Mouse (Mus musculus): ENCODE data around the gene Bend4. TPM values are rescaled to one million over a fixed set of nuclear protein-coding genes. Genes with fewer than 3 reads are reported as not detected.
A peak's percentile ranks its signal among the peaks of the same experiment; 100 is the strongest.

Gene Bend4
- total RNA-seq (2021), result 10 to 100 TPM; 10.8 to 11.2 TPM

DNA sequence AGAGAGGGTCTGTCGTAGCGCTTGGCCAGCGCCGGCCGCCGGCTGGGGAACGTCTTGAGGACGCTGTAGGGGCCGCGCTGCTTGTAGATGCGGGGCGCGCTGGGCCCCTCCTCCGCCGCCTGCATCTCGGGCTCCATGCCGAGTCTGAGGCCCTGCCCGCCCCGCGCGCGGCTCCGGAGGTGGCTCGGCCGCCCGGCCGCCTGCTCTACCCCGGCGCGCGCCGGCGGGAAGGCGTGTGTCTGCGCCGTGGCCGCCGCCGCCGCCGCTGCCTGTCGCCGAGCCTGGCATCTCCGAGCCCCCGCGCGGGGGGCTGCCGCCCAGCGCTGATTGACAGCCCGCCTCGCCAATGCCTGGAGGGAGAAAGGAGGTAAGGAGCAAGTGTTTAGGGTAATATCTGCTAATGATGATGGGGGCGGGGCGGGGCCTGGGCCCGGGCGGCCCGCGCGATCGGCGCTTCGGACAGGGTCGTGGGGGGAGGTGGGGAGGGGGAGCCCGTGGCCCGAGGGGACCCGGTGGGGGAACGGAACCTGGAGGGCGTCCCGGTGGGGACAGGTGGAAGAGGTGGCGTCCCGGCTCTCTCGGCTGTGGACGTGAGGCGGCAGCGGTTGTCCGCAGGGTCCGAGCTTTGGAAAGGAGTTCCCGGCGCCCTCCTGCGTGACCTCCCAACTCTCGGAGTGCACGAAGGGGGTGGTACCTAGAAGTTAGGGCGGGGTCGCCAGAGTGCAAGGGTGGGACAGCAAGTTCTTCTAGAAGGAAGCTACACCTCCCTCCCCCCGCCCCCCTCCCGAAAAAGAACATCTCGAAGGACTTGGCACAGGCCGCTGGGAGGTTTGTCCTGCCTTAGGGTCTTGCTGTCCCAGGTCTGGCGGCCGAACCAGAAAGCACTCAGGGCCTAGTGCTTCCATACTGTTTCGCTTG lies at the start of gene Bend4:
TSS of gene Bend4 (minus strand) at position 868 of the 918 bp plus-strand sequence.
- DNase-seq (ENCODE audit: extremely low spot score in 1 of 2, low spot score in 2 of 2), result peak; percentile 73 to 83
- intact Hi-C loops (cut with DNase I), result no loop called here

DNA sequence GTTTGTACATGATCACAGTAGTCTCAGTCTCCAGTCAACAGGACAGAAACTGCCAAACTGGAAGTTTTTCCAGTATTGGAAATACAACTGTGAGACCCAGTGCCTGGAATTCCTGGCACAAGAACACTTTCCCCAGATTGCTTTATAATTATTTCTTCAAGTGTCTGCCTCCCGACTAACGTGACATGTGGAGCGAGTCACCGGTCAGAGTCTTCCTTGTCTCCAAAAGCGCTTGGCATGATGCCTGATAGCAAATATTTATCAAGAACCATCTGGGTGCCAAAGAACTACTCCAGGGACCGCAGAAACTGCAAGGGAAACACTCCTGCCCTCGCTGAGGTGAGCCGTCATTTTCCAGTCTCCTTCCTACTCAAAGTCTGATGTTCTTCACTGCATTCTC lies 45.6 kb upstream of the Bend4 start:
- intact Hi-C loops (cut with DNase I), result no loop called here
- no peak for DNase-seq (ENCODE audit: extremely low spot score in 1 of 2, low spot score in 2 of 2)

DNA sequence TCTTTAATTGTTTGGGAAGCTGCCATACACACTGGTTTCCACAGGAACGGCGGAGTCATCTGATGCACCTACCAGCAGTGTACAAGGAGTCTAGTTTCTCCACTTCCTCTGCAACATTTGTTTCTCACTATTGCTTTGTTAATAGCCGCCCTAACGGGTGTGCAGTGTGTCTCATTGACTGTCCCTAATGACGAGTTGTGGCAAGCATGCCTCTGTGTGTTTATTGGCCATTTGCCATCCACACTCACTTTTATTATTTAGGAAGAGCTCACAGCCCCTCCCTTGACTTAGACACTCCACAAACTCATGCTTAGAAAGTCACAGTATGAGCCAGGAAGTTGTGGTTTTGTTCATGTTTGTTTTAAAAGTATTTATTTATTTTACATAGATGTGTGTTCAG lies 45.0 kb upstream of the Bend4 start:
- no peak for DNase-seq (ENCODE audit: extremely low spot score in 1 of 2, low spot score in 2 of 2)
- intact Hi-C loops (cut with DNase I), result no loop called here

DNA sequence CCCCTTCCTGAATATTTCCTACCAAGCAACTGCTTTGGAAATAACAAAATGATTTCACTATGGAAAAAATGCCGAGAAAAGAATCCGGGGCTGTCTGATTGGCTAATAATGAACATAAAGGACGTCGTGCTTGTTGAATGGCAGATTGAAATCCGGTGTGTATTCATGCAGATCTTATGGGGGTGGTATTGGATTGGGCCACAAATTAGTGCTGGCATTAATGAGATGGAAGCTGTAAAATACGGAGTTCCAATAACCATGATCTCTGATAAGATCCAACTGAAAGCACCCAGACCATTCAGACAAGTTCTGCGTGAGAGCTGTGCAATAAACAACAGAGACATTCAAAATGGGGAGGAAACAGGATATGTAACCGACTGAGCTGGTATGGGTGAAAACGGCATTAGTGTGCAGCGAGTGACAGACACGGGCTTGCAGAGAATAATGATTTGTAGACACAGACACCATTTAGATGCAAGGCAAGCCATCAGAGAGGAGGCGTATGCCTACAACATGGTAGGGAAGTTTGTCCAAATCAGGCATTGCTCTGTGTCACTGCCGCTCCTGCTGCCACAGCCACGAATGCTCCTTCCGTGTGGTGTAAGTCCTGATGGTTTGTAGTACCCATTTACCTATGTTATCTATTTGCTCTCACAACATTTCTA lies 38.9 kb upstream of the Bend4 start:
- DNase-seq (ENCODE audit: extremely low spot score in 1 of 2, low spot score in 2 of 2), result no peak
- intact Hi-C loops (cut with DNase I), result no loop called here

DNA sequence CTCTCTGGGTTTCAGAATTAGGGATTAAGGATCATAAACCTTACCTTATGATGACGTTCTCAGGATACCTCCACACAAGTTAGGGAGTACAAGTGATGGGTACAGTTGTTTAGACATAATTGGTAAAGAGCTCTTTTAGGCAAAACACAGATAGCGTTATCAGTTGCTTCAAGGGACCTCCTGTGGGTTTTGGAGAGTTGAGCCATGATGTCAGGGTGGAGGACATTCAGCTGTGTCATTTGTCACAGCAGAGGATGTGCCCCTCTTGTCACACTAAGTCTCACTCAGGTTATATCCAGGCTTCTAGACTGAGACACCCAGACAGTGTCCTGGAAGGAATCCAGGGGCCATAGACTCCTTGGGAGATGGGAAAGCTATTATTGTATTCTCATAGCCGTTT lies 36.8 kb upstream of the Bend4 start:
- intact Hi-C loops (cut with DNase I), result no loop called here
- DNase-seq (ENCODE audit: extremely low spot score in 1 of 2, low spot score in 2 of 2), result no peak

DNA sequence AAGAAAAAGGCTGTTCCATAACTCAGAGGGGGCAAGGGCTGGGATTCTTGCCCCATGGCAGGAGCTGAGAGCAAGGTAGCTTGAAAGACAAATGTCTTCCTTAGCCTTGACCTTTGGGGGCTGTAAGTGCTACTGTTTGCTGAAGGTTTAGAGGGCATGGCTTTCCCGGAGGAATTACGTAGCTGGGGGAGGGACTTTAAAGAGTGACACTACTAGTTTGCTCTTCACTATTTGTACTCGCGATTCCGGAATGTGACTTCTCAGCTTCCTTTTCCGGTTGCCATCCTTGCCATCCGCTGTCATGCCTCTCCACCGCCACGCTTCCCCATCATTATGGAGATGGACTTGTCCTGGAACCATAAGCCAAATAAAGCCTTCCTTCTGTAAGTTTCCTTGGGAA lies 35.5 kb upstream of the Bend4 start:
- intact Hi-C loops (cut with DNase I), result no loop called here
- DNase-seq (ENCODE audit: extremely low spot score in 1 of 2, low spot score in 2 of 2), result no peak

DNA sequence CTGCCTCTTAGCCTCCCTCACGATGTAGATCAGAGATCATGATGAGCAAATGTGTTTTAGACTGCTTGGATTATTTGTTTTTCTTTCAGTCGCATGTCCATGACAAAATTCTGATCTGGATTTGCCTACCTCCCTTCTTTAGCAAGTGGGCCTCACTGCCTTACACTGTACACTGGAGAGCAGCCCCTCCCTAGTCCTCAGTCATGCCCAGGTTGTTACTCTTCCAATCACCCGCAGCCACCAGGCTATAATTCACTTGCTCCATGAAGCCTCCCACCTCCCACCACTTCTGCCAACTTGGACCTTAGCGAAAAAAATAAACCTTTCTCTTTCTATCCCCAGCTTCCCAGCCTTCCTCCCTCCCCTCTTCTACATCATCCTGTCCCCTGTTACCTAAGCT lies 34.2 kb upstream of the Bend4 start:
- no peak for DNase-seq (ENCODE audit: extremely low spot score in 1 of 2, low spot score in 2 of 2)
- intact Hi-C loops (cut with DNase I), result no loop called here

DNA sequence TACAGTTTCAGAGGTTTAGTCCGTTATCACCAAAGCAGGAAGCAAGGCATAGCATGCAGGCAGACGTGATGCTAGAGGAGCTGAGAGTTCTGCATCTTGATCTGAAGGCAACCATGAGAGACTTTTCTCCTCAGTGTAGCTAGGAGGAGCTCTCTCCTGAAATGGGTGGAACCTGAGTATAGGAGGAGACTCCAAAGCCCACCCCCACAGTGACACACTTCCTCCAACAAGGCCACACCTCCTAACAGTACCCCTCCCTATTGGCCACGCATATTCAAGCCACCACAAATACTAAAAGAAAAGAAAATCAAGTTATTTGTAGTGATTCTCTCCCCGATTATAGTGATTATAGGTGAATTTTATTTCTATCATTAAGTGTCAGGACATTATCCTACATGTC lies 28.7 kb upstream of the Bend4 start:
- intact Hi-C loops (cut with DNase I), result no loop called here
- no peak for DNase-seq (ENCODE audit: extremely low spot score in 1 of 2, low spot score in 2 of 2)

DNA sequence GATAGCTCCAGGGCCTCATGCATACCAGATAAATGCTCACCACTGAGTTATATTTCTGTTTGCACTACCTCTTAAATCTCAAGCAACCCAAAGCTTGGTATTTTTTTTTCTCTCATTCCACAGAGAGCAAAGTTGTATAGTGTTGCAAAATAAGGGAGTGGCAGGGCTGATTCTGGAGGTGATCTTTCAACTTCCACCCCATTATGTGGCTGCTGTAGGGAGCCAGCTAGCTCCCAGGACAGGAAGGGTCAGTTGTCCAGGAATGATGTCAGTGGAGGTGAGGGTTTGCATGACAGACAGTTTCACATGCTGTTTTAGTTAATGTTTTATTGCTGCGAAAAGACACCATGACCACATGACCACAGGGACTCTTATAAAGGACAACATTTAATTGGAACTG lies 26.2 kb upstream of the Bend4 start:
- intact Hi-C loops (cut with DNase I), result no loop called here
- no peak for DNase-seq (ENCODE audit: extremely low spot score in 1 of 2, low spot score in 2 of 2)

DNA sequence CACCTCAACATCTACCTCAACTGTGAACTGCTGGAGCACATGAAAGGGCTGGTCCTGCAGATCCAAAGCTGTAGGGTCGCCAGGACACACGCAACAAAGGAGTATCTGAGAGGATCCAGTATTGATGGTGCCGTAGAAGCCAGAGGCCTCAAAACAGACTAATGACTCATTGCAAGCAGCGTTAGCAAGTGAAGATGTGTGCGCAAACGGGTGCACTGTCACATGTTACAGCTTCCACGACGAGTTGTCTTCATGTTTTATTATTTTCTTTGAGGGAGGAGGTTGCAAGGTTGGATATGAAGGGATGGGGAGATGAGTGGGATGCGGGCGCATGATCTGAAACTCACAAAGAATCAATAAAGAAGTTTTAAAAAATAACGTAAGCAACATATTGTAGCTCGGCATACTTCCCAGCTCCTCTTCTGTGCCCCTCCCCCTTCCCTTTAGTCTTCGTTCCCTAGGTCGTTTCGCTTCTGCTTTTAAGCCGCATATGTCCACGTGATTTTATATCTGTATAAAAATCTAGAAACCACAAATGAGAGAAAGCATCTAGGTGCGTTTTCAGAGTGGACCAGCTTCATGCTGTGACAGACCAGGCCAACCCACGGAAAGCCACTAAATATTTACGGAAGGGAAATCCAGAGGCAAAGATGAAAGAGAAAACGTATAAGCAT lies 22.0 kb upstream of the Bend4 start:
- intact Hi-C loops (cut with DNase I), result no loop called here
- no peak for DNase-seq (ENCODE audit: extremely low spot score in 1 of 2, low spot score in 2 of 2)

DNA sequence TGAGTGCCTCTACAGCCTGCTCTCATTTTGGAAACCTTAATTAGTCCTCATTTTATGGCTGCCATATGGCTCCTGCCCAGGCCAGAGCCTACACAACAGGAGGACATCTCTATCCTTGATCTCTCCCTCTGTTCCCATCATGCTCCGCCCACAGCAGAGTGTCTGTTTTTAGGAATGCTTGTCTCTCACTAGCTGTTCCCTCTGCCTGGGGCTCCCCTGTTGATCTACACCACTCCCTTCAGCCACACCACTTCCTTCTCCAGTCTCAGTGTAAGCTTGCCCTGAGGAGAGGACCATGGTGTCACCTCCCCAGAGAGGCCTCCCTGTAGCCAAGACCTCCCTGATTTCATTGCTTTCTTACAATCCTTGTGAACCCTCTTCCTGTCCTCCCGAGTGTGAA lies 18.4 kb upstream of the Bend4 start:
- intact Hi-C loops (cut with DNase I), result no loop called here
- DNase-seq (ENCODE audit: extremely low spot score in 1 of 2, low spot score in 2 of 2), result no peak

DNA sequence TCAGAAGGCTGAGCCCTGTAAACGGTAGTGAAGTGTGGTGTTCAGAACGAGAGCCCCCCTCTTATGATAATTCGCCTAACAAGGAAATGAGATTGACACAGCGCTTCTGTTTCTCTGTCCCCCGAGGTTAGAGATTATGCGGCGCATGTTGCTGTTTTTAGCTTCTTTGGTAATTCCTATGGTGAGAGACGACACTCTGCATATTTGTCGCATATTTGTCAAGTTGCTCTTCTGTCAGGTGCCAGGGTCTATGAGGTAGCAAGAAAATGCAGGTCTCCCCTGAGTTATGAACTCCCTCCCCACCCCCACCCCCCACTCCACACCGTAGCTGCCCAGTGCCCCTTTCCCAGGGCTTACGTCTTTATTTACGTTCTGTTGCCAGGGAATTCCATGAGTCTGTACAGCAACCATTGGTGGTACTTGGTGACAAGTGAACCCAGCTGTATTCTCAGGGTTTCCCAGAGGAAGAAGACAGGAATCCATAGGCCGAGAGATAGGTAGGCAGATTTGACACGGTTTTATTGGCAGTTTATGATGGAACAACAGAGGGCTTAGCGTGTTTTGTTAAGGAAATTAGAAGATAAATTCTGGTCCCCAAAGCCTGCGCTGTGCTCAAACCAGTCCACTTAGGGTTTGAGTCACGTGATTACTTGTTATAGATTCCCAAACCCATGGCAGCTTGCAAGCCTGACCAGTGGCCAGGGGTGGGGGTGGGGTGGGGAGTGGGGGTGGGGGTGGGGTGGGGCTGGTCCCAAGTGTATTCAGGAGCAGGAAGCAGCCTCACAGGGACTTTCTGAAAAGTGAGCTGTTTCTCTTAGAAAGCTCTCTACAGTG lies 16.3 kb upstream of the Bend4 start:
- no peak for DNase-seq (ENCODE audit: extremely low spot score in 1 of 2, low spot score in 2 of 2)

DNA sequence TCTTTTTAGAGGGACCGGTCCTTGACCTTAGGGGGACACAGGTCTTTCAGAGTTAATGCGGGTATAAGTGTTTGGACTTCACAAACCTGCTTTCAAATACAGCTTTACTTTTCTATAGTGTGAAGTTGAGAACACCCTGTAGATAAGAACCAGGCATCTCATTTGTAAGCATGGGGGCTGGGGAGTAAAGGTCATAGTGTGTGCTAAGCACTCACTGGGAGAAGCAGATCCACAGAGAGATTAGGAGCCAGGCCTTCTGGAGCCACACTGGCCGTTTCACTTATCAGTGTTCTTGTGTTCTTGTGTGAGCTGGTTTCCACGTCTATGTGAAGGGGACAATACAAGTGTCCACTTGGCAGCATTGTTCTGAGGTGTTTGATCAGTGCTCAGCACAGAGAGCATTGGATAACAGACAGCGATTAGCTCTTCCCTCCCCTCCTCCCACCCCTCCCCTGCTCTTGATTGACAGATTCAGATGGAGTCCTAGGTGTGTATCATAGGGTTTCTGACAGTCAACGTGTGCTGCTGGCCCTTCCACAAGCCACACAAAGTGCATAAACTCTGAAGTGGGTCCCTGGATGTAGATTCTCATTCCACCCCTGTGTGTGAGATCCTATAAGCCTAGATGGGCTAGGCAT lies 14.8 kb upstream of the Bend4 start:
- no peak for DNase-seq (ENCODE audit: extremely low spot score in 1 of 2, low spot score in 2 of 2)
- intact Hi-C loops (cut with DNase I), result no loop called here

More for the DNA sequence above, 16.3 kb upstream of the Bend4 start:
- intact Hi-C loops (cut with DNase I), result no loop called here

DNA sequence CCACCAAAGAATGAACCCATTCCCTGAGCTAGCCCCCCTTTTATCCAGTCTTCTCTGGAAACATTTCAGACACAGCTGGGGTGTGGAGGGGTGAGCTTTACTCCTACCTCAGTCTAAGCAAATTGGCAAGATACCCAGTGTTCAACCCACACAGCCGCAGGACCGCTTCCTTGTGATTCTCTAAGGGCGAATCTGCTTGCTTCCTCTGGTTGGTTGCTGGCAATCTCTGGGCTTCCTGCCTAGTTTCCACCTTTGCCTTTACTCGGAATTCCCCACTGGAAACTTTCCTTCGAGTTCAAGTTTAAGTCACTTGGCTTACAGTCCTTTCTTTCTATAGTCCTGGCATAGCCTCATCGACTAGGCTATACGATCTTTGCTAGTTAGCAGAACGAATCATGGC lies 12.5 kb upstream of the Bend4 start:
- DNase-seq (ENCODE audit: extremely low spot score in 1 of 2, low spot score in 2 of 2), result no peak
- intact Hi-C loops (cut with DNase I), result no loop called here

DNA sequence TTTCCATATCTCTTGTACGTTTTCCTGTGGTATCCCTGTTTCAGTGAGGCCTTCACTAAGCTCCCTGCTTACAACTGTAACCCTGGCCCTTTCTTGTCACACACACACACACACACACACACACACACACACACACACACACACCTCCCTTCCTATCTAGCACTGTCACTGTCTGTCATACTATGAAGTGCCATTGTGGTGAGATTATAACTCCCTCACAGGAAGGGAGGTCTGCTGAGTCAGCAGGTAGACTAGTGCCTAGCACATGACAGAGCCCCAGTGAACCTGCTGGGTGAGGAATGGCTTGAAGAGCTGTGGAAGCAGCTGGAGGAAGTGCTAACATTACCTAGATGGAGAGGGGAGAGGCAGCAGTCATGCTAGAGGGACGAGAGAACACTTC lies 9.3 kb upstream of the Bend4 start:
- no peak for DNase-seq (ENCODE audit: extremely low spot score in 1 of 2, low spot score in 2 of 2)
- intact Hi-C loops (cut with DNase I), result no loop called here

DNA sequence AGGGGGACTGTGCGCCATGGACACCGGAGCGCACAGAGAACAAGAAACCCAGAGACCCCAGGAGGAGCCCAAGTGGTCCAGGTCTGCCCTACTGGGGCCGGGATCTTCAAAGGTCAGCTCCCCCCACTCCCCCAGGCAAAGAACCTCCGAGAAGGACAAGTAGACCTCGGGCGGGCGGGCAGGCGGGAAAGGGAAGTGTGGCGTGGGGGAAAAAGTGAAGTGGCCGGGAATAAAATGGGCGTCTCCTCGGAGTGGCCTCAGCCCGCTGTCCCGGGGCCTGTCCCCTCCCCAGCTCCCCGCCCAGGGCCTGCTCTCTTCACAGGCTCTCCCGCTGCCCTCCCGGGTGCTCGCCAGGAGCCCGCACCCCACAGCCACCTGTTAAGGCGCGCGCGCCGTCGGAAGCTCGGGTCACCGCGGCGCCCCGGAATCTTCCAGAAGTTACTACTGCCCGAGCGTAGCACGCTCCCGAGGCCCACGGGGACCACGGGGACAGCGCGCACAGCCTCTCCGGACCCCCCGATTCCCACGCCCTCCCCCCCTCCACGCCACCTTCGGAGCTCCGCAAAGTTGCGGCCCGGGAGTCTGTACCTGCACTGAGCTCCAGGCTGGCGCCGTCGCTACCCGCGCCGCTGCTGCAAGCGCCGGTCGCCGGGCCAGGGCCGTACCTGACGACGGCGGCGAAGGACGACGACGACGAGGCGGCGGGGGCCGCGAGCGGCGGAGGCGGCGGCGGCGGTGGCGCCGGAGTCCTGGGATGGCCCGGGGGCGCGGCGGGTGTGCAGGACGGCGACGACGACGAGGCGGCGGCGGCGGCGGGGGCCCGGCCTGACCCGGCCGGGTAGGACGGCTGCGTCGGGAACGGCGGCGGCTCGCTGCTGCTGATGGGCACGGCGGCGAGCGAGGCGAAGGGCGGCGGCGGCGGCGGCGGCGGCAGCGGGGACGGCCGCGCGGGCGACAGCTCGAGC lies 1.4 kb downstream of the Bend4 start:
- DNase-seq (ENCODE audit: extremely low spot score in 1 of 2, low spot score in 2 of 2), result peak in 1 of 2 experiments; percentile 33
- intact Hi-C loops (cut with DNase I), result no loop called here

DNA sequence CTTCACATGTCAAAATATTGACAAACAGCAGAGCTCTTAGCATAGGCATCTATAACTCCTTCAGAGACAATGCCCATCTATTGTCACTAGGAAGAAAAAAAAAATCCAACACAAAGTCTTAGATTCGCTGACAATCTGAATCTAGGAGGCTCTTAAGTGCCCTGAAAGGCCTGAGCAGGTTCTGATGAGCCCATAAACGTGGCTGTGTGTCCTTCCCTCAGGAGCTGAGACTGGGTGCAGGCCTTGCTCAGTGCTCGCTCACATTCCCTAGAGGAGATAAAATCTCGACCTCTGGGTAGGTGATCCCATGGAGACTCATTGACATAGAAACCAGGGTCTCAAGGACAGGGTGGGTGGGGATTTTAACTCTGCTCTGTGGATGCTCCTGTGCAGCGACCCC lies 2.1 kb downstream of the Bend4 start:
- intact Hi-C loops (cut with DNase I), result no loop called here
- DNase-seq (ENCODE audit: extremely low spot score in 1 of 2, low spot score in 2 of 2), result no peak

DNA sequence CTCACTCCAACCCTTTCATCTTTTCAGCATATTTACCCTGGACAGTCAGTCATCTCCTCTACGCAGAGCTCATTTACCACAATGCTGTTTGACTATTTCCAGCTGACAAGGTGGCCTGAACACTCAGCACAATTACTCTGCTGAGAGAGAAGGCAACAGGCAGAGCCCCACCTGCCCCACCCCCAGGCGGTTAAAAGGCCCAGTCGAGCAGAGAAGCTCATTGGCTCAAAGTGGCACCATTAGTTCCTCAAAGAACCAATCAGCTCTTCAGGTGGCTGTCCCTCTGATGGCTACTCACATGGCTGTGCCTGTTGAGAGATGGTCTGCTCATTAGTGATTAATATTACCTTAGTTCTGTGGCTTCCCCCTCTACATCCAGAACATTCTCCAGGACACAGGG lies 3.5 kb downstream of the Bend4 start:
- no peak for DNase-seq (ENCODE audit: extremely low spot score in 1 of 2, low spot score in 2 of 2)
- intact Hi-C loops (cut with DNase I), result no loop called here

Measured in left cerebral cortex, postnatal 10 days (tissue).